Mouse (Mus musculus): ENCODE measurements around the gene Gpr65. TPM values are rescaled to one million over a fixed set of nuclear protein-coding genes. Genes with fewer than 3 reads are reported as not detected.

Gene Gpr65
- polyA plus RNA-seq, 2 experiments: 2.4 to 3.2 TPM

GRCm38 (mm10) chr12:98292278-98292677, 23.8 kb downstream of the Gpr65 start:
- Histone ChIP-seq H3K4me3 (ENCODE audit: insufficient read depth in 1 of 2, low read depth in 2 of 2, low read length in 2 of 2) (no peak overlapping the region), H3K9me3 (ENCODE audit: control insufficient read depth, low read length) (no peaks in the 10 kb centered on the region), H3K27ac (no peak overlapping the region), H3K27me3 (ENCODE audit: control insufficient read depth, insufficient read depth, low read length) (no peaks in the 10 kb centered on the region), H3K9ac (replicated peaks) (no peak overlapping the region), H3K4me1 (replicated peaks; ENCODE audit: control insufficient read depth in 2 of 2, insufficient read depth in 2 of 2, low read length in 1 of 2) (no peaks in the 10 kb centered on the region; a peak in 1 of 4 replicates), H3K4me2 (ENCODE audit: low read depth) (no peak overlapping the region), H3K36me3 (replicated peaks; ENCODE audit: control insufficient read depth, insufficient read depth, low read depth) (no peaks in the 10 kb centered on the region)
- DNase-seq (ENCODE audit: low read depth in 3 of 3, low spot score in 3 of 3): no peak
- no peak for ATAC-seq (ENCODE audit: insufficient read depth)
- WGBS (ENCODE audit: insufficient replicate concordance): 26% methylated on average over 4 of the region's 4 CpGs
- TF ChIP-seq EP300 (IDR thresholded peaks at IDR 0.05; ENCODE audit: low read depth) (no peak), CTCF (IDR thresholded peaks at IDR 0.05; ENCODE audit: low read depth) (no peak)

- Histone ChIP-seq H3K36me3 (replicated peaks; ENCODE audit: control insufficient read depth, insufficient read depth, low read depth) (no peaks in the 10 kb centered on the region), H3K4me2 (ENCODE audit: low read depth) (no peak overlapping the region), H3K4me3 (ENCODE audit: insufficient read depth in 1 of 2, low read depth in 2 of 2, low read length in 2 of 2) (no peak overlapping the region), H3K27ac (no peak overlapping the region), H3K27me3 (ENCODE audit: control insufficient read depth, insufficient read depth, low read length) (no peaks in the 10 kb centered on the region), H3K9ac (replicated peaks) (no peak overlapping the region), H3K9me3 (ENCODE audit: control insufficient read depth, low read length) (no peaks in the 10 kb centered on the region), H3K4me1 (replicated peaks; ENCODE audit: control insufficient read depth in 2 of 2, insufficient read depth in 2 of 2, low read length in 1 of 2) (no peaks in the 10 kb centered on the region)
- DNase-seq (ENCODE audit: low read depth in 3 of 3, low spot score in 3 of 3): no peak
- WGBS (ENCODE audit: insufficient replicate concordance): 60% methylated on average over 2 of the region's 2 CpGs
- ATAC-seq (ENCODE audit: insufficient read depth): no peak
- TF ChIP-seq EP300 (IDR thresholded peaks at IDR 0.05; ENCODE audit: low read depth) (no peak), CTCF (IDR thresholded peaks at IDR 0.05; ENCODE audit: low read depth) (no peak)
Measured at GRCm38 (mm10) chr12:98294241-98294640, 25.8 kb downstream of the Gpr65 start.

GRCm38 (mm10) chr12:98301980-98302379, 33.5 kb downstream of the Gpr65 start:
- TF ChIP-seq CTCF (IDR thresholded peaks at IDR 0.05; ENCODE audit: low read depth) (no peak), EP300 (IDR thresholded peaks at IDR 0.05; ENCODE audit: low read depth) (no peak)
- no peak overlapping the region for H3K27ac ChIP-seq
- WGBS (ENCODE audit: insufficient replicate concordance): 57% methylated on average over 5 of the region's 5 CpGs
- no peak for ATAC-seq (ENCODE audit: insufficient read depth)
- no peak overlapping the region for H3K4me2 ChIP-seq (ENCODE audit: low read depth)
- H3K9me3 ChIP-seq (ENCODE audit: control insufficient read depth, low read length): no peaks in the 10 kb centered on the region
- no peaks in the 10 kb centered on the region for H3K27me3 ChIP-seq (ENCODE audit: control insufficient read depth, insufficient read depth, low read length)
- no peaks in the 10 kb centered on the region for H3K36me3 ChIP-seq (replicated peaks; ENCODE audit: control insufficient read depth, insufficient read depth, low read depth)
- H3K4me1 ChIP-seq (replicated peaks; ENCODE audit: control insufficient read depth in 2 of 2, insufficient read depth in 2 of 2, low read length in 1 of 2): no peaks in the 10 kb centered on the region
- no peak for DNase-seq (ENCODE audit: low read depth in 3 of 3, low spot score in 3 of 3)
- no peak overlapping the region for H3K9ac ChIP-seq (replicated peaks)
- no peak overlapping the region for H3K4me3 ChIP-seq (ENCODE audit: insufficient read depth in 1 of 2, low read depth in 2 of 2, low read length in 2 of 2)

GRCm38 (mm10) chr12:98303013-98303412, 34.6 kb downstream of the Gpr65 start:
- Histone ChIP-seq H3K4me2 (ENCODE audit: low read depth) (no peak overlapping the region), H3K4me3 (ENCODE audit: insufficient read depth in 1 of 2, low read depth in 2 of 2, low read length in 2 of 2) (no peak overlapping the region), H3K27ac (no peak overlapping the region), H3K36me3 (replicated peaks; ENCODE audit: control insufficient read depth, insufficient read depth, low read depth) (no peaks in the 10 kb centered on the region), H3K9me3 (ENCODE audit: control insufficient read depth, low read length) (no peaks in the 10 kb centered on the region), H3K4me1 (replicated peaks; ENCODE audit: control insufficient read depth in 2 of 2, insufficient read depth in 2 of 2, low read length in 1 of 2) (no peaks in the 10 kb centered on the region), H3K27me3 (ENCODE audit: control insufficient read depth, insufficient read depth, low read length) (no peaks in the 10 kb centered on the region), H3K9ac (replicated peaks) (no peak overlapping the region)
- WGBS (ENCODE audit: insufficient replicate concordance): 63% methylated on average over 1 of the region's 1 CpGs
- ATAC-seq (ENCODE audit: insufficient read depth) (no peak), DNase-seq (ENCODE audit: low read depth in 3 of 3, low spot score in 3 of 3) (no peak)
- TF ChIP-seq CTCF (IDR thresholded peaks at IDR 0.05; ENCODE audit: low read depth) (no peak), EP300 (IDR thresholded peaks at IDR 0.05; ENCODE audit: low read depth) (no peak)

GRCm38 (mm10) chr12:98307179-98307915, 38.9 kb downstream of the Gpr65 start:
- TF ChIP-seq CTCF (IDR thresholded peaks at IDR 0.05; ENCODE audit: low read depth) (no peak), EP300 (IDR thresholded peaks at IDR 0.05; ENCODE audit: low read depth) (no peak)
- Histone ChIP-seq H3K9me3 (ENCODE audit: control insufficient read depth, low read length) (no peaks in the 10 kb centered on the region), H3K4me1 (replicated peaks; ENCODE audit: control insufficient read depth in 2 of 2, insufficient read depth in 2 of 2, low read length in 1 of 2) (no peaks in the 10 kb centered on the region), H3K4me2 (ENCODE audit: low read depth) (no peak overlapping the region), H3K9ac (replicated peaks) (no peak overlapping the region), H3K4me3 (ENCODE audit: insufficient read depth in 1 of 2, low read depth in 2 of 2, low read length in 2 of 2) (no peak overlapping the region), H3K36me3 (replicated peaks; ENCODE audit: control insufficient read depth, insufficient read depth, low read depth) (no peaks in the 10 kb centered on the region), H3K27me3 (ENCODE audit: control insufficient read depth, insufficient read depth, low read length) (no peaks in the 10 kb centered on the region), H3K27ac (no peak overlapping the region)
- 60% methylated on average over 7 of the region's 7 CpGs for WGBS (ENCODE audit: insufficient replicate concordance)
- ATAC-seq (ENCODE audit: insufficient read depth): no peak
- no peak for DNase-seq (ENCODE audit: low read depth in 3 of 3, low spot score in 3 of 3)

All from liver, embryonic 14.5 days (tissue).